Mouse (Mus musculus) heart, embryonic 11.5 days (tissue): ENCODE measurements around the gene Cfap298. TPM values are rescaled to one million over a fixed set of nuclear protein-coding genes. Genes with fewer than 3 reads are reported as not detected.

Experiments used
- ATAC-seq: fragments of 200-750 bp; cut with Nextera tagmentation; replicated peaks from 2 replicates; pipeline ENCODE4 v1.8.0; 2017; ENCODE audit warnings: moderate library complexity; ENCODE audit not compliant: insufficient number of reproducible peaks, low FRiP score, low TSS enrichment
- H3K27ac ChIP-seq: fragments of 300-500 bp; sonication (generic); 2 replicates; pipeline ENCODE4 v1.5.1; 2014; ENCODE audit warnings: mild to moderate bottlenecking, low read depth, low read length
- H3K27me3 ChIP-seq: fragments of 300-500 bp; sonication (generic); 2 replicates; pipeline ENCODE4 v1.6.1; 2014; ENCODE audit warnings: mild to moderate bottlenecking, low read length, mixed read lengths; ENCODE audit not compliant: control insufficient read depth, insufficient read depth
- H3K36me3 ChIP-seq: fragments of 300-500 bp; sonication (generic); 2 replicates; pipeline ENCODE4 v1.6.1; 2014; ENCODE audit warnings: mild to moderate bottlenecking, low read length, moderate library complexity, mixed read lengths; ENCODE audit not compliant: control insufficient read depth, insufficient read depth
- H3K4me1 ChIP-seq: fragments of 300-500 bp; sonication (generic); 2 replicates; pipeline ENCODE4 v1.6.1; 2014; ENCODE audit warnings: low read length; ENCODE audit not compliant: control insufficient read depth, insufficient read depth
- H3K4me2 ChIP-seq: fragments of 300-500 bp; sonication (generic); 2 replicates; pipeline ENCODE4 v1.6.1; 2014; ENCODE audit warnings: mild to moderate bottlenecking, moderate library complexity
- H3K4me3 ChIP-seq: fragments of 300-500 bp; sonication (generic); 2 replicates; pipeline ENCODE4 v1.5.1; 2014; ENCODE audit warnings: low read depth, low read length
- H3K9ac ChIP-seq: fragments of 300-500 bp; sonication (generic); 2 replicates; pipeline ENCODE4 v1.6.1; 2014; ENCODE audit warnings: mild to moderate bottlenecking, low read depth, low read length, moderate library complexity
- H3K9me3 ChIP-seq: fragments of 300-500 bp; sonication (generic); replicated peaks from 2 replicates; pipeline ENCODE4 v1.6.1; 2016; ENCODE audit warnings: low read length; ENCODE audit not compliant: control insufficient read depth
- WGBS: fragments of 180-500 bp; shearing (Covaris S2); extraction: QIAGEN DNeasy Blood & Tissue Kit; methylation state at CpG from one replicate; pipeline ENCODE4 v1.1.7; 2014; ENCODE audit not compliant: insufficient replicate concordance; 5-methylcytosine and 5-hydroxymethylcytosine counted together
- polyA plus RNA-seq: library from polyadenylated mRNA; unstranded; fragments of >200 nt; fragmentation: Nextera tagmentation; extraction: Ambion mirVana; gene quantifications from 2 replicates; pipeline ENCODE4 v1.2.1, GENCODE M21; 2014

The Cfap298 gene
- polyA plus RNA-seq, 1 experiment from 2014 or later, result 51.7 TPM

- Histone ChIP-seq H3K4me3 (no peak overlapping the region), H3K9me3 (no peaks in the 10 kb centered on the region), H3K9ac (peak overlapping the region; percentile 28; the same call in 1 of the 2 replicates), H3K27ac (no peak overlapping the region), H3K4me2 (no peak overlapping the region), H3K4me1 (0 out of 2 replicates have a peak, but pooled peaks cover 5% of the 10 kb centered on the region), H3K36me3 (no peaks in the 10 kb centered on the region), H3K27me3 (no peaks in the 10 kb centered on the region)
- 29% methylated on average over 5 of the region's 5 CpGs for WGBS
- no peak for ATAC-seq
Observed at GRCm38 (mm10) chr16:90903300-90903699, 31.6 kb downstream of the Cfap298 start.

DNA sequence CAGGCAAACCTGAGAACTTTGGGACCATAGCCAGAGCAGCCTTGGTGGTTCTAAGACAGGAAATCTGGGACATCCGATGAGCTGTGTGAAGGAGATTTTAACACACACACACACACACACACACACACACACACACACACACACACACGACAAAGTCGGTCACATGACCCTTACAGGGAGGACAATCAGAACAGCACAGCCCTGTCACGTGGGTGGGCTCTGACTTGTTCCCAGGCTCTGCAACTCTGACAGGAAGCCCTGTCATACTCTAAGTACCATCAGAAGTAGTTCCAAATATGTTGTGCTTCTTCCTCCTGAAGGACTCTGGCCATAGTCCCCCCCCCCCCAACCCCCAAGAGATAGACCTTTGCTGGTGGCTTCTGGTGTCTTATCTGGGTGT is 33.5 kb downstream of the Cfap298 start:
- Histone ChIP-seq H3K27ac (no peak overlapping the region), H3K27me3 (no peaks in the 10 kb centered on the region), H3K4me1 (0 out of 2 replicates have a peak, but pooled peaks cover 5% of the 10 kb centered on the region), H3K9me3 (no peaks in the 10 kb centered on the region), H3K4me3 (no peak overlapping the region), H3K4me2 (no peak overlapping the region), H3K36me3 (no peaks in the 10 kb centered on the region), H3K9ac (no peak overlapping the region)
- no peak for ATAC-seq
- 53% methylated on average over 3 of the region's 4 CpGs for WGBS

GRCm38 (mm10) chr16:90899498-90899897 is 35.4 kb downstream of the Cfap298 start:
- H3K9ac ChIP-seq, result no peak overlapping the region
- 0 out of 2 replicates have a peak, but pooled peaks cover 5% of the 10 kb centered on the region for H3K4me1 ChIP-seq
- no peak for ATAC-seq
- no peak overlapping the region for H3K4me2 ChIP-seq
- H3K27ac ChIP-seq, result no peak overlapping the region
- no peaks in the 10 kb centered on the region for H3K36me3 ChIP-seq
- 60% methylated on average over 12 of the region's 12 CpGs for WGBS
- no peaks in the 10 kb centered on the region for H3K9me3 ChIP-seq
- H3K4me3 ChIP-seq, result no peak overlapping the region
- no peaks in the 10 kb centered on the region for H3K27me3 ChIP-seq

- WGBS, result 78% methylated on average over 3 of the region's 3 CpGs
Observed at GRCm38 (mm10) chr16:90897651-90898050, 37.3 kb downstream of the Cfap298 start.

GRCm38 (mm10) chr16:90893792-90894191 is 41.1 kb downstream of the Cfap298 start:
- 53% methylated on average over 9 of the region's 9 CpGs for WGBS
- H3K27ac ChIP-seq, result no peak overlapping the region
- no peak for ATAC-seq
- H3K9me3 ChIP-seq, result no peaks in the 10 kb centered on the region
- H3K4me3 ChIP-seq, result no peak overlapping the region
- no peaks in the 10 kb centered on the region for H3K36me3 ChIP-seq
- no peaks in the 10 kb centered on the region for H3K27me3 ChIP-seq
- no peak overlapping the region for H3K4me2 ChIP-seq
- H3K9ac ChIP-seq, result no peak overlapping the region
- peaks cover 6% of the 10 kb centered on the region for H3K4me1 ChIP-seq

More at GRCm38 (mm10) chr16:90897651-90898050, 37.3 kb downstream of the Cfap298 start:
- Histone ChIP-seq H3K27me3 (no peaks in the 10 kb centered on the region), H3K9ac (no peak overlapping the region), H3K4me1 (peaks cover 3% of the 10 kb centered on the region; the same call in 1 of the 2 replicates), H3K27ac (no peak overlapping the region), H3K4me3 (no peak overlapping the region), H3K9me3 (no peaks in the 10 kb centered on the region), H3K4me2 (no peak overlapping the region), H3K36me3 (no peaks in the 10 kb centered on the region)
- ATAC-seq, result no peak

GRCm38 (mm10) chr16:90893019-90893418 is 41.9 kb downstream of the Cfap298 start:
- no peaks in the 10 kb centered on the region for H3K36me3 ChIP-seq

DNA sequence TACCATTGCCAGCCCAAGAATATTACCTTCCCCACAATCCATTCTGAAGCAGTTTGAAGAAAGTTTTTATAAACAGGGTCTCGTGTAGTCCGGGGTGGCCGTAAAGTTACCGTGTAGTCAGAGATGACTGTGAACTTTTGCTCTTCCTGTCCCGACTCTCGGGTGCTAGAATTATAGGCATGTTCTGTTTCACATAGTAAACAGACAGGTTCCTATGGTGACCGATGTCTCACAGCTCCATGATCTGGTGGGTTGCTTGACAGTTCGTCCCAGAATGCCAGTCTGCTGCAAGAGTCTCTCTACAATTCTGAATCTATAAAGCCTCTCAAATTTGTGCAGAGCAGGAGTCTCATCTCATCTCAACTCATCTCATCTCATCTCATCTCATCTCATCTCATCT is 42.8 kb downstream of the Cfap298 start:
- no peak for ATAC-seq
- Histone ChIP-seq H3K36me3 (no peaks in the 10 kb centered on the region), H3K9me3 (no peaks in the 10 kb centered on the region), H3K9ac (no peak overlapping the region), H3K4me2 (peak overlapping the region; percentile 29; the same call in 1 of the 2 replicates), H3K27ac (no peak overlapping the region), H3K4me1 (peaks cover 6% of the 10 kb centered on the region), H3K27me3 (no peaks in the 10 kb centered on the region), H3K4me3 (no peak overlapping the region)
- 30% methylated on average over 8 of the region's 8 CpGs for WGBS

More at GRCm38 (mm10) chr16:90893019-90893418, 41.9 kb downstream of the Cfap298 start:
- no peak for ATAC-seq
- H3K4me3 ChIP-seq, result no peak overlapping the region
- H3K4me1 ChIP-seq, result peaks cover 6% of the 10 kb centered on the region
- no peaks in the 10 kb centered on the region for H3K27me3 ChIP-seq
- no peaks in the 10 kb centered on the region for H3K9me3 ChIP-seq
- WGBS, result 60% methylated on average over 7 of the region's 7 CpGs
- H3K4me2 ChIP-seq, result no peak overlapping the region
- no peak overlapping the region for H3K27ac ChIP-seq
- no peak overlapping the region for H3K9ac ChIP-seq

DNA sequence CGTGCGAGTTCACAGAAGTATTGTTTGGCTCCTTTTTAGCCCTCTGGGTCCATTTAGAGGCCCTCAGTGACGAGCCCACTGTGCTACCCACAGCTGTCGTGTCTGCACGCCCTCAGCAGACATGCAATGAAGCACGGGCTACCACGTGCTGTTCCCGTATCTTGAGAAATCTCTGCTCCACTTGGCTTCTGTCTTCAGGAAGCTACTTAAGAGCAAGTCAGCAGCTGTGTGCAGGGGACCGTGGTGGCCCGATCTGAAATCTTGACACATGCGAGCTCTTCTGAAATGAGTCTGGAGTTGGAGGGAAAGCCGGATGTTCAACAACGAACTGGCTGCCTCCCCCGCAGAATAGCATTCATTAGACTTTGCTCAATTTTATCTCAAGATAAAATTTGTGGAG is 43.3 kb downstream of the Cfap298 start:
- ATAC-seq, result no peak
- Histone ChIP-seq H3K9ac (no peak overlapping the region), H3K27me3 (no peaks in the 10 kb centered on the region), H3K36me3 (no peaks in the 10 kb centered on the region), H3K9me3 (no peaks in the 10 kb centered on the region), H3K4me1 (peaks cover 6% of the 10 kb centered on the region), H3K27ac (no peak overlapping the region), H3K4me3 (no peak overlapping the region), H3K4me2 (no peak overlapping the region)
- whole genome bisulfite sequencing, result 61% methylated on average over 14 of the region's 14 CpGs

- H3K9me3 ChIP-seq, result no peaks in the 10 kb centered on the region
- no peak overlapping the region for H3K27ac ChIP-seq
- 84% methylated on average over 9 of the region's 9 CpGs for WGBS
Observed at GRCm38 (mm10) chr16:90890683-90891082, 44.2 kb downstream of the Cfap298 start.

More at GRCm38 (mm10) chr16:90890683-90891082, 44.2 kb downstream of the Cfap298 start:
- no peak overlapping the region for H3K4me2 ChIP-seq
- no peaks in the 10 kb centered on the region for H3K27me3 ChIP-seq
- ATAC-seq, result no peak
- H3K9ac ChIP-seq, result no peak overlapping the region
- H3K4me3 ChIP-seq, result no peak overlapping the region
- no peaks in the 10 kb centered on the region for H3K36me3 ChIP-seq
- peaks cover 13% of the 10 kb centered on the region for H3K4me1 ChIP-seq
